Mouse (Mus musculus): ENCODE measurements at regions not wholly inside any gene's neighbourhood (a gene's known extent, or its start where the extent isn't known, plus 50 kb on each side); places are given as distances from the start of the nearest gene placed in this dataset.

- ATAC-seq: no peak
These were observed 113.4 kb upstream of the C1qtnf3 start for GRCm38 (mm10) chr15:10838584-10839288.

DNA sequence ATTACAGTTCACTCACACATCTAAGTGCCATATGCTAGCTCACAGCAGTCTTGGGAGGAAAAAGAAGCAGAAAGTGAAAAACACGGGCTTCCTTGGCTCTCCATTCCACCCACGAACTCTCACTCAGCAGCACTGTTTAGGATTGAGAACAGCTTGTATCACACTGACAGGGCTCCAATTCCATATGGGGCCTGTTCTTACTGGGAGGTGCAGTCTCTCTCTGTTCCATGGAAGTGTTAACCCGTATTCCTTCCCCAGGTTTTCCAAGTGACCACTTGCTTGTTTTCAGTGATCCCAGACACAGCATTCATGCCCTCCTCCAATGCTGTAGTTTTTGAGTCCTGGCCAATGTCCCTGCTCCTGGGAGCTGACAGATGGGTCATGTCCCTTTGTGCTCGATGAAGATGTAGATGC, 111.5 kb upstream of the C1qtnf3 start:
- no peak for ATAC-seq

- ATAC-seq: no peak
These were observed 109.0 kb upstream of the C1qtnf3 start for GRCm38 (mm10) chr15:10843060-10843695.

DNA sequence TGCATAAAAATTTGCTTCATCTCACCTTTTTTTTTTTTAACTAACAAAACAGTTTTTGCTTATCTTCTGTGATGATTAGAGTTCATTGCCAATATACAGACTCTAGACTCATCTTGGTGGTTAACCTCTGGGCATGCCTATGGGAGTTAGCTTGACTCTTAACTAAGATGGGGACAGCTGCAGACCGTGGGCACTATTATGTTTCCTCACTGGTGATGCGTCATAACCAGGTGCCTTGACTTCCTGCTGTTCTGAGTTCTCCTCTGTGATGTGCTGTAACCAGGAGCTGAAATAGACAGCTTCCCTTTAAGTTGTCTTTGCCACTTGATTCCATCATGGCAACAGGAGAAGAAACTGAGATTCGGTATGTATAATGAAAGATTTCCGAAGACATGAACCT, 105.4 kb upstream of the C1qtnf3 start:
- no peak for ATAC-seq

GRCm38 (mm10) chr15:10864004-10864775, 87.9 kb upstream of the C1qtnf3 start:
- no peak for ATAC-seq

DNA sequence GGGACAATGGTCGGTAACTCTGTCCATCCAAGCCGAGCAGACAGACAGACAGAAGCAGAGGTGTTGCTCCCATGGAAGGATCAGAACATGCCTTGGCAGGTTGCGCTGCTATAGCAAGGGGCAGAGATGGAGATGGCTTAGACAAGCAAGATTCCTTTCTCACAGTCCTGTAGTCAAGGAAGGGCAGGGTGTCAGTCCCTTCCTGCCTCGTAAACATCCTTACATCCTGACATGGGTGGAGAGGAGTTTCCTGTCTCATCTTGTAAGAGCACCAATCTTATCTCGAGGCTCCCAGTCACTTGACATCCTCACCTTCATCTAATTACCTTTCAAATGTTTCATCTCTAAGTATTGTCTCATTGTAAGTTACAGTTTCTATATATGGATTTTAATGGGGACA, 87.0 kb upstream of the C1qtnf3 start:
- ATAC-seq: no peak

DNA sequence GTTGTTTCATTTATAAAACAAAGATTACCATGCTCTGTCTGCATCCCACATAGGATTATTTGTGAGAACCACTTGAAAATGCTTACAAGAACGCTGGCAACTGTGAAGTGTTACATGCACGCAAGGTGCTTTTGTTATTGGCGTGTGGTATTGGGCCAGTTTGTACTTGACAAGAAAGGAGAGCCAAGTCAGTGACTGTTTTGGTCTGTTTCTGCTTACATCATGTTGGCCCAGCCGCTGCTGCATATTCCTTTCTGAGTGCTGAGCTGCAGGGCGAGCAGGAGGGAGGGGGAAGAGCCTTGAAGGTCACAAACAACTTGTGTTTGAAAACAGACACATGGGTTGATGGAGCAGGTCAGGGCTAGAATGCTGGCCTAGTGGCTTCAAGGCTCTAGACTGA, 85.3 kb upstream of the C1qtnf3 start:
- ATAC-seq: no peak

DNA sequence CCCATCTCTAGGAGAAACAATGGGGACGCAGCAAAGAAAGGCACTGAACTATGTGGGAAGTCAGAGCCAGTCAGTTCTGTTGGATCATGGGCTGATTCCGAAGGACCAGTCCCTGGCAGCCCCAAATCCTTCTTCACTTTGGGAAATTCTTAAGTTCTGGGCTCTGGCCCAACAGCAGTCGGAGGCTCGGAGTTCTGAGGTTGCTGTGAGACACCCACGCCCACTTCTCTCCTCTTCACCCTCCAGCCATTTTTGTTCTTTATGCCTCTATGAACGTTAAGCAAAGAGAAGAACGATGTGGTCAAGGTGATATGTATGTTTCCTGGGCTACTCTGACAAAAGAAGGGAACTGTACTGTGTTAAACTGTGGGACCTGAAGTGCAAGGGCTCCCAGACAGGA, 84.0 kb upstream of the C1qtnf3 start:
- ATAC-seq: no peak

DNA sequence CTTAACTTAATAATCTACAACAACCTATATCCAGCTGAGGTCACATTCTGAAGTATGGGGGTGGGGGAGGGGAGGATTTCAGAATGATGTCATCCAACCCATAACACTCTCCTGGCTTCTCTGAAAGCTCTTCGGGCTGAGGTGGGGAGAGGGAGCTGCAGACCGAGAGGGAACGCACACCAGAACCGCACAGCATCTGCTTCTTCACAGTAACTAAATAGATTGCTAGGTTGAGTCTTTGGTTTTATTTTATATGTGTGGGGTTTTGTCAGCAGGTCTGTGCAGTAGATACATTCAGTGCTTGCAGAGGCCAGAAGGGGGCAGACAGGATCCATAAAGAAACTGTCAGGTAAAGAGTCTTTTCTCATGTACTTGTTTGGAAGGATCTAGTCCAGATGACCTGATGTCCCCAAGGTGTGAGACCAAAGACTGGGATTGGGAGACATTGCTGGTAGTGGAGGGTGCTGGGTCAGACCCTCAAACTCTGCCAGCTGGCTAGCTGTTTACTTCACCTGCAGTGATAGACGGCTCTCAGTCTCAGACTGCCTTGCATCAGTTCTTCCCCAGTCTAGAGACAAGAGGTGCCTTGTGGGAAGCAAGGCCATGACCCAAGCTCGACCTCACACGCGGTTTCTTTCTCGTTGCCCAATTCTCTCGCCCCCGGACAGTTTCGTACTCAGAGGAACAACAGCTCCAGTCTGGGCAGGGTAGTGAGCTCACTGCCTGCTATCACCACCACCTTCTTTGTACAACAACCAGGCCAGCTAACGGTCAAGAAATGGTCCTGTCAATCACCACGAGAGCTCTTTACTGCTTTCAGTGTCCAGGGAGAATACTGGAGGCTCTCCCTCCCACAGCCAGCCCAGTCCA, 83.2 kb upstream of the C1qtnf3 start:
- ATAC-seq: no peak

GRCm38 (mm10) chr15:10869879-10870278, 82.3 kb upstream of the C1qtnf3 start:
- no peak for ATAC-seq

DNA sequence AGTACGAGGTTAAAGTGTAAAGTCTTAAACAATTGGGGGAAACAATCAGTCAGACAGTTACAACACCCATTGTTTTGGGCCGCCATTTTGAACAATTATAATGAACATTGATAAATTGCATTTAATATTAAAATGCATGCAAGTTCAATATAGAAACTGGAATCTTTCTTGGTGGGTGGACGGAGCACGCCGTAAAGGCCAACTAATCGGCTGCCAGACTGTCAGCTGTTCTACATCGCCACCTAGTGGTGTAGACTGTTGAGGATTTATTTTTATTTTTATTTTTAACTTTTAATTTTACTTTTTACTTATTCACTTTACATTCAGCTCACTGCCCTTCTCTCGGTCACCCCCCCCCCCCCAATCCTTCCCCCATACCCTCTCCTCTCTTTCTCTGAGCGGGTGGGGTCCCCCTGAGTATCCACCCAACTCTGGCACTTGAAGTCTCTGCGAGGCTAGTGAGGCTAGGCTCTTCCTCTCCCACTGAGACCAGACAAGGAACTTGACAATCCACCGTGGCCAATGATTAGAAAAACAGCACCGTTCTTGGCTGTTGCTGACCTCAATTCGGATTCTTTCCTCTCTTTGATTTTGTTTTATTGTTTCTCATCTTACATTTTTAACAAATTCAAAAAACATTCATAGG, 79.7 kb upstream of the C1qtnf3 start:
- ATAC-seq: no peak

DNA sequence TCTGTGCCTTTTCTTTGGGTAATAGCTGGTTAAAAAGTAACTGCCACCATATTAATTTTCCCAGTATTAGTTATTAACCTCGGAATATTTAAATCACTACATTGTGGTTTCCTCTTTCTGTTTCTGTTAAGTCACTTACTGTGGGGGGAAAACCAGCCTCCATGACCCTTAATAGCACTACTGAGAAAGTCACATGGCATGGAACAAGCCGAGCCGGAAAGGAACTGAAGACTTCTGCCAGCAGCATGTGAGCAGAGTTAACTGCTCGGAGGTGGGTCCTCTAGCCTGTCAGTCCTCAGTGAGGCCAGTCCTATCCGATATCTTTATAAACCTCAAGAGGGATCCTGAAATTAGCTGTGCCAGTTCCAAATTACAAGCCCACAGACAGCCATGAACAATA, 75.8 kb upstream of the C1qtnf3 start:
- ATAC-seq: peak; percentile 65

GRCm38 (mm10) chr15:10881726-10882125, 70.4 kb upstream of the C1qtnf3 start:
- no peak for ATAC-seq

GRCm38 (mm10) chr15:10887990-10888389, 64.1 kb upstream of the C1qtnf3 start:
- no peak for ATAC-seq

DNA sequence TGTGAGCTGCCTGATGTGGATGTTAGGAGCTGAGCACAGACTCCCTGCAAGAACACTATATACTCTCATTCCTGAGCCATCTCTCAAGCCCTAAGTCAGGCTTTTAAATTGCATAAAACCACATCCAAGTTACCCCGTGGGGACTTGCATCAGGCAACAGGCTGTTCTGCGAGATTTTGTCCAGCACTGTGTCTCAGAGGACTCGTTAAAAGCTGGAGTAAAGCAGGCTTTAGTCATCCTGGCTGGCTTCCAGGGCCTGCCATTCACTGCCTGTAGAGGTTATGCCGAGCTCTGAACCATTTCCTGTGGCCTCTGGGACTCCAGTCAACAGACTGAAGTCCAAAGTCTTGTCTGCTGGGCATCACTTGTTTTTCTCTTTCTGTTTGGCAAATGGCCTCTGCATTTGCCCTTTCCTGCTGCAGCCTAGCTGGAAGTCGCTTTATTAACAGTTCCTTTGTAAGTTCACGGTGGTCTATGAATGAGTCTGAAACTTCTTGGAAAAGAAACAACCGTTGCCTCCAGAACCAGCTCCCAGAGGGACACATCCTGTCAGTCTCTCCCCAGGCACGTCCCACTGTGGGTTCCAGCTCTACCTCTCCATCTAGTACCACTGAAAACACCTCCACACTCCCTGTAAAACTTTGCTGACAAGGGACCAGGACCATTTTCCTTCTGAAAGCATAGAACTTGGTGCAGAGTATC, 61.8 kb upstream of the C1qtnf3 start:
- no peak for ATAC-seq

- ATAC-seq: no peak
These were observed 53.8 kb upstream of the C1qtnf3 start for GRCm38 (mm10) chr15:10898309-10898708.

- no peak for ATAC-seq
These were observed 53.2 kb upstream of the C1qtnf3 start for GRCm38 (mm10) chr15:10898715-10899486.

DNA sequence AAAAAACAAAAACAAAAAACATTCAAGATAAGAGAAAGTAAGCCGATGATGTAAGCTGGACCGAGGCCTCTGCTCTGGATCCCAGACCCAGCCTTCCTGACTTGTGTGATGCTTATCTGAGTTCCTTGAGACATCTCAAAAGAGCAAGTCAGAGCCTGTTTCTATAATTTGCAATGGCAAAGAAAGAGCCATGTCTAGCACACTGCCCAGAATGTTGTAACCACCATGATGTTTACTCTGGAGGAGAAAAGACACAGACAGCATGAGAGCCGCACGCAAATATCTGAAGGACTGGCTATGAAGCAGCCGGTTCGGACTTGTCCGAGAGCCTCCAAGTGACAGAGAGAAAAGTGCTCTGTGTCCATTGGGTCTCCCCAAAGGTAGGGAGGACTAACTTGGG, 52.2 kb upstream of the C1qtnf3 start:
- ATAC-seq: no peak

- ATAC-seq: no peak
These were observed 51.1 kb upstream of the C1qtnf3 start for GRCm38 (mm10) chr15:10901075-10901474.

GRCm38 (mm10) chr15:10901745-10902262, 50.3 kb upstream of the C1qtnf3 start:
- no peak for ATAC-seq

Measured in activated CD4-positive, CD25-positive, alpha-beta regulatory T cell, adult 4 months (primary cell).